ENCODE assay signal across 9 mouse cellular contexts in the genomic region with DNA sequence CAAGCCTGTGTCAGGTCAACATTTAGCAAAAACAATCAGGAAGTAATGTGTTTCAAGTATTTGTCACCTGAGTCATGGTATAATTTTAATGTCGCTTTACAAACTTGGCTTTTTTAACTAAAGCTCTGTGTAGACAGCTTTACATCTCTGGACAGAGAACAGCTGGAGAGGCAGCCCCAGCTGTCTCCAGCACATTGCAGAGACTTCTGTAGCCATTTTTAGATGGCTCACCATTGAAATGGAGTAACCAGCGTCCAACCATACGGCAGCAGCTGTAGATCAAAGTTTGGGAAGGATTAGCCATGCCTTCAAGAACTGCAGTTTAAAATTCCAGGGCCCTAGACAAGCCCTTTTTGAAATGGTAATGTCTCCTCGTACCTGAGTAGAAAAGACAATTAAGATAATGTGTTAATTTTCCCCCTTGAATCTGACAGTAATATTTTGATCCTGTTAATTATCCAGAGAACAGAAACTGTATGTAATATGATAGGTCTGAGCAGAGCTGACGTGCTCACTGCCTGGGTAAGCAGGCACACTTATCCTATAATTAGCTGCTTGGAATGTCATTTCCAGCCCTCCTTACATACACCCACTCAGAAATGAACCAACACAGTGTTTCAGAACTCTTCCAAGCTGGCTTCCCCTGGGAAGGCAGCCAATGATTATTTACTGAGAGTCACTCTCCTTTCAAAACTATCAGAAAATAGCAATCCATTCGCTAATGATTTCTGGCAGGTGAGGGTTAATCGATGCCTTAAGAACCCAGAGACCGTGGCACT.
DNase-seq lines count a peak whose midpoint lies in the region; ATAC-seq and TF ChIP-seq lines count a peak whose summit lies in the region.
"Had no signal": no experiment of that assay in that cellular context is flagged by ENCODE, and none has a peak within 500 bp of the region (broad histone marks: within the 10 kb centered on the region; RNA-seq: fewer than 3 reads in every experiment).

No protein-coding gene starts in this region.

- no peak overlapping the region for H3K4me2 ChIP-seq in kidney, postnatal 0 days (ENCODE audit: low read length)
- no peak overlapping the region for H3K4me2 ChIP-seq in forebrain, embryonic 16.5 days (ENCODE audit: low read length)
- no peak overlapping the region for H3K4me2 ChIP-seq in limb, embryonic 14.5 days (replicated peaks; ENCODE audit: low read depth, low read length, severe bottlenecking)
- H3K4me2 ChIP-seq: hindbrain, embryonic 12.5 days had no signal

- no peaks in the 10 kb centered on the region for H3K36me3 ChIP-seq in kidney, postnatal 0 days (ENCODE audit: insufficient read depth, low read length)
- H3K36me3 ChIP-seq in forebrain, embryonic 16.5 days (ENCODE audit: control insufficient read depth, insufficient read depth) = no peaks in the 10 kb centered on the region
- no peaks in the 10 kb centered on the region for H3K36me3 ChIP-seq in limb, embryonic 14.5 days (ENCODE audit: control insufficient read depth, insufficient read depth, low read length)
- H3K36me3 ChIP-seq: hindbrain, embryonic 12.5 days had no signal

- H3K27me3 ChIP-seq in kidney, postnatal 0 days (ENCODE audit: insufficient read depth, low read length) = no peaks in the 10 kb centered on the region
- peaks cover 19% of the 10 kb centered on the region for H3K27me3 ChIP-seq in forebrain, embryonic 16.5 days (replicated peaks; ENCODE audit: control insufficient read depth, insufficient read depth, low read length)
- H3K27me3 ChIP-seq in limb, embryonic 14.5 days (ENCODE audit: control insufficient read depth, insufficient read depth, low read length) = no peaks in the 10 kb centered on the region
- H3K27me3 ChIP-seq: hindbrain, embryonic 12.5 days had no signal

- DNase-seq in kidney, postnatal 0 days (ENCODE audit: low spot score) = peak; percentile 36
- DNase-seq in kidney, postnatal 36 days = no peak
- peak; percentile 85 for DNase-seq in brain, embryonic 14.5 days (ENCODE audit: low read depth)
- DNase-seq in limb, embryonic 14.5 days (ENCODE audit: low spot score) = peak; percentile 41
- no peak for DNase-seq in ovary, postnatal 14 days (ENCODE audit: low spot score)
- no peak for DNase-seq in cerebellum, adult 8-10 months
- no peak for DNase-seq in spleen, adult 18-20 months

- H3K9ac ChIP-seq in kidney, postnatal 0 days (ENCODE audit: low read depth, low read length) = no peak overlapping the region
- no peak overlapping the region for H3K9ac ChIP-seq in forebrain, embryonic 16.5 days (replicated peaks; ENCODE audit: low read depth, low read length)
- no peak overlapping the region for H3K9ac ChIP-seq in limb, embryonic 14.5 days (ENCODE audit: low read depth, low read length, severe bottlenecking)
- H3K9ac ChIP-seq: hindbrain, embryonic 12.5 days had no signal

- H3K4me3 ChIP-seq in kidney, postnatal 0 days (replicated peaks; ENCODE audit: low read depth, low read length) = no peak overlapping the region
- H3K4me3 ChIP-seq in forebrain, embryonic 16.5 days (replicated peaks; ENCODE audit: low read length) = no peak overlapping the region
- no peak overlapping the region for H3K4me3 ChIP-seq in limb, embryonic 14.5 days (replicated peaks; ENCODE audit: low read length)
- H3K4me3 ChIP-seq: hindbrain, embryonic 12.5 days had no signal

- no peak overlapping the region for H3K27ac ChIP-seq in kidney, postnatal 0 days
- no peak overlapping the region for H3K27ac ChIP-seq in forebrain, embryonic 16.5 days (ENCODE audit: low read length)
- H3K27ac ChIP-seq in limb, embryonic 14.5 days (replicated peaks; ENCODE audit: low read depth, low read length) = no peak overlapping the region
- H3K27ac ChIP-seq: hindbrain, embryonic 12.5 days had no signal

- 42% methylated on average over 8 of the region's 8 CpGs for WGBS in kidney, postnatal 0 days
- WGBS in forebrain, embryonic 16.5 days = 19% methylated on average over 8 of the region's 8 CpGs
- 48% methylated on average over 8 of the region's 8 CpGs for WGBS in limb, embryonic 14.5 days

- H3K9me3 ChIP-seq in kidney, postnatal 0 days (replicated peaks; ENCODE audit: low read length) = no peaks in the 10 kb centered on the region
- H3K9me3 ChIP-seq in forebrain, embryonic 16.5 days (ENCODE audit: control insufficient read depth, low read length) = no peaks in the 10 kb centered on the region
- no peaks in the 10 kb centered on the region for H3K9me3 ChIP-seq in limb, embryonic 14.5 days (ENCODE audit: control insufficient read depth, low read length)
- H3K9me3 ChIP-seq: hindbrain, embryonic 12.5 days had no signal

- no peak for TF ChIP-seq POLR2A in brain, embryonic 14.5 days (IDR thresholded peaks at IDR 0.05; ENCODE audit: borderline replicate concordance, extremely low read depth, insufficient read depth, insufficient read length, poor library complexity, severe bottlenecking)
- no peak for TF ChIP-seq POLR2A in limb, embryonic 14.5 days (IDR thresholded peaks at IDR 0.05; ENCODE audit: borderline replicate concordance, extremely low read depth, insufficient read depth, insufficient read length)

- H3K4me1 ChIP-seq in kidney, postnatal 0 days (replicated peaks; ENCODE audit: insufficient read depth, low read length) = no peaks in the 10 kb centered on the region
- H3K4me1 ChIP-seq in forebrain, embryonic 16.5 days (replicated peaks; ENCODE audit: control insufficient read depth, insufficient read depth, low read length) = peaks cover 8% of the 10 kb centered on the region
- no peaks in the 10 kb centered on the region for H3K4me1 ChIP-seq in limb, embryonic 14.5 days (ENCODE audit: control insufficient read depth, insufficient read depth, low read length)
- H3K4me1 ChIP-seq: hindbrain, embryonic 12.5 days had no signal

- no peak for TF ChIP-seq CTCF in kidney, postnatal 0 days (IDR thresholded peaks at IDR 0.05; ENCODE audit: low read depth)
- no peak for TF ChIP-seq CTCF in brain, embryonic 14.5 days (IDR thresholded peaks at IDR 0.05; ENCODE audit: borderline replicate concordance, extremely low read depth, insufficient read depth, insufficient read length)

- ATAC-seq in kidney, postnatal 0 days (replicated peaks; ENCODE audit: low FRiP score, low read depth) = no peak
- ATAC-seq in forebrain, embryonic 16.5 days = peak; percentile 97
- ATAC-seq in limb, embryonic 14.5 days (ENCODE audit: low FRiP score, low read depth) = peak; percentile 78

Comparison
In these comparisons a context has a peak if more than half of its experiments do, and no peak if none do; other contexts are left out.
1. DNase-seq: peak in kidney, postnatal 0 days (single experiment), brain, embryonic 14.5 days (single experiment) and limb, embryonic 14.5 days (single experiment); none in kidney, postnatal 36 days (0 of 2), ovary, postnatal 14 days (single experiment), cerebellum, adult 8-10 months (single experiment) and spleen, adult 18-20 months (0 of 2).